Mouse (Mus musculus): ENCODE data around the gene Usp17la.
"Not testable (repeated sequence)": the region's sequence is repeated elsewhere in the genome, so short reads cannot be mapped to it uniquely, and the experiment has no call there.

Gene Usp17la

GRCm38 (mm10) chr7:104856709-104857108 lies at the start of gene Usp17la:
Usp17la (plus strand) TSS chr7:104857009.
- DNase-seq = not testable (repeated sequence)

- DNase-seq = not testable (repeated sequence)
Observed at GRCm38 (mm10) chr7:104810335-104810734, 46.5 kb upstream of the Usp17la start.

GRCm38 (mm10) chr7:104842503-104842902 lies 14.3 kb upstream of the Usp17la start, which contains the start of gene Usp17lb:
Usp17lb (minus strand) TSS chr7:104842603.
- no peak for DNase-seq

GRCm38 (mm10) chr7:104843731-104844287 lies 13.0 kb upstream of the Usp17la start:
- DNase-seq = no peak

GRCm38 (mm10) chr7:104851546-104851945 lies 5.3 kb upstream of the Usp17la start:
- not testable (repeated sequence) for DNase-seq

- DNase-seq = no peak
Observed at GRCm38 (mm10) chr7:104855248-104855750, 1.5 kb upstream of the Usp17la start.

- DNase-seq = no peak
Observed at GRCm38 (mm10) chr7:104857683-104858082, 874 bp downstream of the Usp17la start.

GRCm38 (mm10) chr7:104861381-104861780 lies 4.6 kb downstream of the Usp17la start:
- DNase-seq = no peak

- DNase-seq = no peak
Observed at GRCm38 (mm10) chr7:104877731-104878130, 20.9 kb downstream of the Usp17la start, which contains the start of gene Olfr665. Olfr665 (plus strand) TSS chr7:104878031.

- no peak for DNase-seq
Observed at GRCm38 (mm10) chr7:104895852-104896251, 39.0 kb downstream of the Usp17la start, which contains the start of gene Olfr666. Olfr666 (minus strand) TSS chr7:104895952.

Data from retina, postnatal 1 day (tissue).